Mouse (Mus musculus) embryonic facial prominence, embryonic 15.5 days (tissue): ENCODE measurements around the gene Pmf1. TPM values are rescaled to one million over a fixed set of nuclear protein-coding genes. Genes with fewer than 3 reads are reported as not detected.
"Not testable (repeated sequence)": the region's sequence is repeated elsewhere in the genome, so short reads cannot be mapped to it uniquely, and the experiment has no call there.

Source experiments
- ATAC-seq: fragments of 200-750 bp; cut with Nextera tagmentation; 2 replicates; pipeline ENCODE4 v1.8.0; 2017; ENCODE audit warnings: low read depth, moderate TSS enrichment; ENCODE audit not compliant: insufficient number of reproducible peaks, low FRiP score, low TSS enrichment
- H3K27ac ChIP-seq: fragments of 300-500 bp; sonication (generic); replicated peaks from 2 replicates; pipeline ENCODE4 v1.5.1; 2015; ENCODE audit warnings: mild to moderate bottlenecking, inconsistent platforms
- H3K27me3 ChIP-seq: fragments of 300-500 bp; sonication (generic); 2 replicates; pipeline ENCODE4 v1.6.1; 2015; ENCODE audit warnings: inconsistent platforms
- H3K36me3 ChIP-seq: fragments of 300-500 bp; sonication (generic); 2 replicates; pipeline ENCODE4 v1.6.1; 2015; ENCODE audit warnings: mild to moderate bottlenecking, inconsistent platforms
- H3K4me1 ChIP-seq: fragments of 300-500 bp; sonication (generic); 2 replicates; pipeline ENCODE4 v1.6.1; 2015; ENCODE audit warnings: inconsistent platforms
- H3K4me2 ChIP-seq: fragments of 300-500 bp; sonication (generic); replicated peaks from 2 replicates; pipeline ENCODE4 v1.6.1; 2015; ENCODE audit warnings: mild to moderate bottlenecking, inconsistent platforms
- H3K4me3 ChIP-seq: fragments of 300-500 bp; sonication (generic); replicated peaks from 2 replicates; pipeline ENCODE4 v1.5.1; 2015; ENCODE audit warnings: mild to moderate bottlenecking, inconsistent platforms
- H3K9ac ChIP-seq: fragments of 300-500 bp; sonication (generic); 2 replicates; pipeline ENCODE4 v1.6.1; 2015; ENCODE audit warnings: inconsistent platforms
- H3K9me3 ChIP-seq: fragments of 300-500 bp; sonication (generic); replicated peaks from 2 replicates; pipeline ENCODE4 v1.6.1; 2016; ENCODE audit warnings: inconsistent platforms
- WGBS: fragments of 180-500 bp; shearing (Covaris S2); methylation state at CpG from one replicate; pipeline ENCODE4 v1.1.7; 2015; 5-methylcytosine and 5-hydroxymethylcytosine counted together
- polyA plus RNA-seq: library from polyadenylated mRNA; unstranded; fragments of >200 nt; fragmentation: Nextera tagmentation; extraction: Ambion mirVana; gene quantifications from 2 replicates; pipeline ENCODE4 v1.2.1, GENCODE M21; 2015

Gene Pmf1
- polyA plus RNA-seq, 1 experiment from 2014 or later, result 108 TPM

GRCm38 (mm10) chr3:88393776-88394375 lies 16.3 kb downstream of the Pmf1 start:
- peak; percentile 40; the same call in 1 of the 2 replicates for ATAC-seq
- H3K4me3 ChIP-seq, result no peak overlapping the region
- H3K4me2 ChIP-seq, result no peak overlapping the region
- H3K27me3 ChIP-seq, result no peaks in the 10 kb centered on the region
- no peak overlapping the region for H3K9ac ChIP-seq
- H3K27ac ChIP-seq, result no peak overlapping the region
- H3K4me1 ChIP-seq, result 0 out of 2 replicates have a peak, but pooled peaks cover 6% of the 10 kb centered on the region
- 81% methylated on average over 9 of the region's 9 CpGs for WGBS
- H3K36me3 ChIP-seq, result peaks cover 18% of the 10 kb centered on the region
- H3K9me3 ChIP-seq, result no peaks in the 10 kb centered on the region

GRCm38 (mm10) chr3:88384364-88384763 lies 25.8 kb downstream of the Pmf1 start, which contains the start of gene Bglap:
Bglap (minus strand) TSS chr3:88384464.
- Histone ChIP-seq H3K27me3 (no peaks in the 10 kb centered on the region), H3K9ac (no peak within 1 kb of the TSS), H3K4me1 (0 out of 2 replicates have a peak, but pooled peaks cover 3% of the 10 kb centered on the region), H3K9me3 (no peaks in the 10 kb centered on the region), H3K27ac (no peak within 1 kb of the TSS), H3K4me3 (no peak within 1 kb of the TSS), H3K4me2 (no peak within 1 kb of the TSS), H3K36me3 (no peaks in the 10 kb centered on the region)
- WGBS, result 77% methylated on average over 5 of the region's 5 CpGs
- ATAC-seq, result peak; percentile 39; the same call in 1 of the 2 replicates

- H3K9me3 ChIP-seq, H3K9ac ChIP-seq, ATAC-seq, H3K4me3 ChIP-seq, H3K27me3 ChIP-seq, H3K27ac ChIP-seq, H3K36me3 ChIP-seq, H3K4me1 ChIP-seq: not testable (repeated sequence)
- peak overlapping the region; percentile 49 for H3K4me2 ChIP-seq
- 37% methylated on average over 2 of the region's 7 CpGs for WGBS
Measured at GRCm38 (mm10) chr3:88382383-88382782, 27.7 kb downstream of the Pmf1 start.

- 11% methylated on average over 16 of the region's 22 CpGs for WGBS
- H3K27ac ChIP-seq, H3K27me3 ChIP-seq, H3K4me1 ChIP-seq, H3K9ac ChIP-seq, H3K9me3 ChIP-seq, H3K36me3 ChIP-seq: not testable (repeated sequence)
- Histone ChIP-seq H3K4me2 (peak overlapping the region; percentile 49), H3K4me3 (peak overlapping the region; percentile 34)
- ATAC-seq, result peak; percentile 83
Measured at GRCm38 (mm10) chr3:88381389-88382315, 28.5 kb downstream of the Pmf1 start.

- WGBS, result 79% methylated on average over 5 of the region's 5 CpGs
- H3K27ac ChIP-seq, H3K4me3 ChIP-seq, H3K9ac ChIP-seq, H3K9me3 ChIP-seq, H3K36me3 ChIP-seq, H3K4me2 ChIP-seq, ATAC-seq, H3K27me3 ChIP-seq: not testable (repeated sequence)
- peaks cover 14% of the 10 kb centered on the region for H3K4me1 ChIP-seq
Measured at GRCm38 (mm10) chr3:88378599-88378998, 31.5 kb downstream of the Pmf1 start, which contains the start of gene Bglap2. Bglap2 (minus strand) TSS chr3:88378699.

- H3K4me3 ChIP-seq, result peak overlapping the region; percentile 31
- not testable (repeated sequence) for H3K27ac ChIP-seq, H3K27me3 ChIP-seq, H3K36me3 ChIP-seq, ATAC-seq, H3K9ac ChIP-seq, H3K9me3 ChIP-seq
- peak overlapping the region; percentile 48 for H3K4me2 ChIP-seq
- 15% methylated on average over 6 of the region's 7 CpGs for WGBS
- peaks cover 12% of the 10 kb centered on the region for H3K4me1 ChIP-seq
Measured at GRCm38 (mm10) chr3:88376644-88377043, 33.5 kb downstream of the Pmf1 start.

GRCm38 (mm10) chr3:88375750-88376626 lies 34.1 kb downstream of the Pmf1 start:
- not testable (repeated sequence) for H3K9ac ChIP-seq, H3K36me3 ChIP-seq, H3K27me3 ChIP-seq, H3K9me3 ChIP-seq
- H3K4me3 ChIP-seq, result peak overlapping the region; percentile 31
- WGBS, result 7% methylated on average over 19 of the region's 19 CpGs
- peak overlapping the region; percentile 48 for H3K4me2 ChIP-seq
- peaks cover 11% of the 10 kb centered on the region for H3K4me1 ChIP-seq
- ATAC-seq, result peak; percentile 89
- H3K27ac ChIP-seq, result 0 out of 2 replicates have a peak overlapping the region, but pooled peaks have one; percentile 48

GRCm38 (mm10) chr3:88372643-88373042 lies 37.5 kb downstream of the Pmf1 start, which contains the start of gene Bglap3:
Bglap3 (minus strand) TSS chr3:88372743.
- not testable (repeated sequence) for ATAC-seq, H3K9ac ChIP-seq, H3K36me3 ChIP-seq, H3K4me2 ChIP-seq, H3K27ac ChIP-seq, H3K9me3 ChIP-seq, H3K27me3 ChIP-seq, H3K4me3 ChIP-seq
- peaks cover 11% of the 10 kb centered on the region for H3K4me1 ChIP-seq
- WGBS, result 93% methylated on average over 9 of the region's 9 CpGs

- Histone ChIP-seq H3K4me1 (peaks cover 11% of the 10 kb centered on the region), H3K27me3 (peaks cover 16% of the 10 kb centered on the region)
- not testable (repeated sequence) for H3K36me3 ChIP-seq, H3K4me3 ChIP-seq, H3K4me2 ChIP-seq, H3K27ac ChIP-seq, H3K9ac ChIP-seq, H3K9me3 ChIP-seq, ATAC-seq
- 69% methylated on average over 7 of the region's 7 CpGs for WGBS
Measured at GRCm38 (mm10) chr3:88368511-88368910, 41.6 kb downstream of the Pmf1 start.

- not testable (repeated sequence) for H3K36me3 ChIP-seq, H3K27ac ChIP-seq, ATAC-seq, H3K4me3 ChIP-seq, H3K9me3 ChIP-seq, H3K9ac ChIP-seq
- 48% methylated on average over 3 of the region's 7 CpGs for WGBS
- Histone ChIP-seq H3K4me1 (peaks cover 11% of the 10 kb centered on the region), H3K4me2 (peak overlapping the region; percentile 47; the same call in 1 of the 2 replicates), H3K27me3 (peaks cover 16% of the 10 kb centered on the region)
Measured at GRCm38 (mm10) chr3:88367517-88367916, 42.6 kb downstream of the Pmf1 start.
